Mouse (Mus musculus) olfactory bulb, adult 2 months (tissue): ENCODE data around the gene Tcl1b3. TPM values are rescaled to one million over a fixed set of nuclear protein-coding genes. Genes with fewer than 3 reads are reported as not detected.
"Not testable (repeated sequence)": the region's sequence is repeated elsewhere in the genome, so short reads cannot be mapped to it uniquely, and the experiment has no call there.

Source experiments
- H3K27ac ChIP-seq: fragments of 200-500 bp; 2 replicates; pipeline ENCODE4 v1.5.1; 2012; ENCODE audit warnings: low read depth, low read length; ENCODE audit not compliant: insufficient read depth
- H3K4me1 ChIP-seq: fragments of 200-500 bp; 2 replicates; pipeline ENCODE4 v1.6.1; 2012; ENCODE audit warnings: low read length; ENCODE audit not compliant: control insufficient read depth, insufficient read depth
- H3K4me3 ChIP-seq: fragments of 200-500 bp; 2 replicates; pipeline ENCODE4 v1.5.1; 2012; ENCODE audit warnings: mild to moderate bottlenecking, low read depth, low read length, moderate library complexity; ENCODE audit not compliant: insufficient read depth
- CTCF ChIP-seq: fragments of 200-500 bp; IDR thresholded peaks from 2 replicates; pipeline ENCODE4 v1.5.1; 2012; ENCODE audit warnings: low read depth, mild to moderate bottlenecking, low read length, moderate library complexity; ENCODE audit not compliant: insufficient read depth
- POLR2A ChIP-seq: fragments of 200-500 bp; IDR thresholded peaks from 2 replicates; pipeline ENCODE4 v1.6.1; 2012; ENCODE audit warnings: mild to moderate bottlenecking, low read depth, low read length, moderate library complexity; ENCODE audit not compliant: insufficient read depth
- WGBS: fragments of 180-500 bp; shearing (Covaris S2); methylation state at CpG from one replicate; pipeline ENCODE4 v1.1.7; 2018; 5-methylcytosine and 5-hydroxymethylcytosine counted together
- polyA plus RNA-seq: library from polyadenylated mRNA; stranded (reverse); fragments of >200 nt; gene quantifications from 2 replicates; pipeline ENCODE4 v1.2.4, GENCODE M21; 2012; ENCODE audit warnings: low replicate concordance; ENCODE audit not compliant: missing spikeins, insufficient read depth, insufficient read length

The Tcl1b3 gene
- not detected in 2 replicates for polyA plus RNA-seq

DNA sequence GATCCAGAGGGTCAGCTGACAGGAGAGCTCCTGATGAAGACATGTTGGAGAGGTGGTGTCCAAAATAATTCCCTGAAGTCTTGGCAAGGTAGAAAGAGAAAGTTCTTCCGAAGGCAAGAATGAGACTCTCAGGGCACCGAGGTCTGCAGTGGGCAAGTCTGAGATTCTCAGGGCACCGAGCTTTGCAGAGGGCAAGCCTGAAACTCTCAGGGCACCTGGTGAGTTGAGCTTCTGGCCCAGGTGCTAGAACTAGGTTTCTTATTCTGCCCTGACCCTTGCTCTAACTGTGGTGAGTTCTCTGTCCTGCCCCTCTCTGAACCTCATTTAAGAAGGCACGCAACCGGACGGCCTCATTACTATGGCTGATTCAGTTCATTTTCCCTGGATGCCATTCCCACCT lies at the start of gene Tcl1b3:
Gene Tcl1b3 (plus strand): TSS at position 301 of the 400 bp plus-strand sequence.
- H3K27ac ChIP-seq, H3K4me1 ChIP-seq, H3K4me3 ChIP-seq: not testable (repeated sequence)
- 96% methylated on average over 6 of the region's 6 CpGs for WGBS

DNA sequence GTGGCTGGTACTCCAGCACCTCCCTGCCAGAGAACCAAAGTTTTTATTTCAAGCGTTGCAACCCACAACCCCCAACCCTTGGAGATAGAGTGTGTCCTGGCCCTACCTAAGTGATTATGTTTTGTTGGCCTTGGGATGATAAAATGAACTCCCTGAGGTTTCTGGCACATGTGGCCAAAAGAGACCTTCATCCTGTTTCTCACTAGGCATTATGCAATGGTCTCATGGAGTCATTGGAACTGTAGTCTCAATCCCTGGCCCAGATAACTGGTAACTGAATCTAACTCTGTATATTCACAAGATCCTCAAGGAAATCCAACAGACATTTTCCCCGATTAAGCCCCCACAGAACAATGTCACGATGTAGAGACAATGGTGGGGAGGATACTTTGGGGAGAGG lies 47.7 kb upstream of the Tcl1b3 start:
- no peaks in the 10 kb centered on the region for H3K4me1 ChIP-seq
- TF ChIP-seq CTCF (no peak), POLR2A (no peak)
- WGBS = 94% methylated on average over 3 of the region's 3 CpGs
- no peak overlapping the region for H3K27ac ChIP-seq
- no peak overlapping the region for H3K4me3 ChIP-seq

DNA sequence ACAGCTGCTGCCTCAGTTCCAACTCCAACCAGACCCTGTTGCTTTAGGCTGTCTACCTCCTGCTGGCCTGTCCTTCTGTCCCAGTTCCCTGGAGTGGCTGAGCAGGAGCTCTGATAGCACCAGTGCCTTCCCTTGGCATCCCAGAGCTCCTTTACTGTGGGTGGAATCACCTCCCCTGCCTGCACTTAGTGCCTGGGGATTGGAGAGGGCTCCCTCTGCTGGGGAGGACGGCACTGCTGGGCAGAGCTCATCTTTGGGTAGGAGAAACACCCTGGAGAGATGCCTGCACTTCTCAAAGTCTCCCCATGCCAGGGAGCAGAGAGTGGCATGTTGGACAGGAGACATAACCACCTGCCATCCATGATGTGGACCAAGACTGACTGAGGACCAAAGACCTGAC lies 45.9 kb upstream of the Tcl1b3 start:
- H3K4me1 ChIP-seq, H3K27ac ChIP-seq, H3K4me3 ChIP-seq: not testable (repeated sequence)
- WGBS = 53% methylated on average over 1 of the region's 1 CpGs

DNA sequence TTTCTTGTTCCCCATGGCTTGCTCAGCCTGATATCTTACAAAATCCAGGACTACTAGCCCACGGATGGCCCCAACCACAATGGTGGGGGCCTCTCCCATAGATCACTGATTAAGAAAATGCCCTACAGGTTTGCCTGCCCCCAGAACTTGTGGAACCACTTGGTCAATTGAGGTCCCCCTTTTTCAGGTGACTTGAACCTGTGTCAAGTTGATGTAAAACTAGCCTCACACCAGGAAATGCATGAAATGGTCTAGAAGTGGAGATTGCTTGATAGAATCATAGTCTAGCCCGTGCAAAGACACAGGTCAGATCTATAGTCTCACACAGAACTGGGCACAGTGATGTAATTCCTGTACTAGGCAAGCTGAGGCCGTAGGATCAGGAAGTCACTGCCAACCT lies 45.1 kb upstream of the Tcl1b3 start, which contains the start of gene Tcl1b2:
Gene Tcl1b2 (plus strand): TSS at position 301 of the 400 bp plus-strand sequence.
- TF ChIP-seq POLR2A = no peak
- TF ChIP-seq CTCF = no peak
- 87% methylated on average over 3 of the region's 3 CpGs for WGBS
- no peaks in the 10 kb centered on the region for H3K4me1 ChIP-seq
- no peak within 1 kb of the TSS for H3K27ac ChIP-seq
- H3K4me3 ChIP-seq = no peak within 1 kb of the TSS

DNA sequence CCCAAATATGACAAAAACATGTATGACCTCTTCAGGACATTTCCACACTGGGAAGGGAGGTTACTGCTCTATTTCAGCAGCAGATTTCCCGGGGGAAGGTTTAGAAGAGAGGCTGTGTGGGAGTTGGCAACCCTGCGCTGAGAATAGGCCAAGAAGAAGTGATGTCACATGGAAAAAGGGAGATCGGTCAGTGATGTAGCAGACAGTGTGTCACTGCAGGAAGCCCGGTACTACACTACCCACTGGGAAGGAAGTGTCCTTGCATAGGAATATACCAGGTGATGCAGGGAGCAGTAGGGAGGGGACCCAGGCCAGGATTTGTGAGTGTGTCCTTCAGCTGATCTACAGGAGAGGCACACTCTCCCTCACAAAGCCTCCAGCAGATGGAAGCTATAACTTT lies 35.6 kb upstream of the Tcl1b3 start:
- not testable (repeated sequence) for H3K4me3 ChIP-seq, H3K27ac ChIP-seq, H3K4me1 ChIP-seq
- WGBS = 39% methylated on average over 4 of the region's 4 CpGs

DNA sequence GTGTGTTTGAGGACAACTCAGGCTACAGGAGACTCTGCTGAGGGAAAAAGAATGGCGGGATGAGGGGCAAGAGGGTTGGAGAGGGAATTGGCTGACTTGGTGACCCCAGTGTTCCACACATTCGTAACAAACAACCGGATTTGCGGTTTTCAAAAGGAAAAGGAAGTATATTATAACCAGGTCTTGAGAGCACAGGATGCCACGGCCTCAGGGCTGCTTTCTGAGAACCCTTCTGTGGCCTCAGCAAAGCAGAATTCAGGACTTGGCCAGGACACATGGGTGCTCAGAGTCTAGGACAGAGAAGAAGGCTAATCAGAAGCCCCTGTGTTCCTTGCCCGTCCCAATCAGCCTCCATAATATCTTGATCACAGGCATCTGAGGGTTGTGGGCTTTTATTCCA lies 32.0 kb upstream of the Tcl1b3 start:
- no peak for TF ChIP-seq CTCF
- no peak for TF ChIP-seq POLR2A
- no peaks in the 10 kb centered on the region for H3K4me1 ChIP-seq
- H3K27ac ChIP-seq = no peak overlapping the region
- H3K4me3 ChIP-seq = no peak overlapping the region
- WGBS = 84% methylated on average over 6 of the region's 6 CpGs

DNA sequence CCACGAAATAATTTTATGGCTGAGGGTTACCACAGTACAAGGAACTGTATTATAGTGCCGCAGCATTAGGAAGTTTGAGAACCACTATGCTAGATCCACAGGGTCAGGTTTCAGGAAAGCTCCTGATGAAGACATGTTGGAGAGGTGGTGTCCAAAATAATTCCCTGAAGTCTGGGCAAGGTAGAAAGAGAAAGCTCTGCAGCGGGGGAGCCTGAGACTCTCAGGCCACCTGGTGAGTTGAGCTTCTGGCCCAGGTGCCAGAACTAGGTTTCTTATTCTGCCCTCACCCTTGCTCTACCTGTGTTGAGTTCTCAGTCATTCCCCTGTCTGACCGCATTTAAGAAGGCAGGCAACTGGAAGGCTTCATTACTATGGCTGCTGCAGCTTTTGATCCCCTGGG lies 31.5 kb upstream of the Tcl1b3 start, which contains the start of gene Tcl1b1:
Gene Tcl1b1 (plus strand): TSS at position 301 of the 400 bp plus-strand sequence.
- Histone ChIP-seq H3K4me1 (no peaks in the 10 kb centered on the region), H3K27ac (no peak within 1 kb of the TSS), H3K4me3 (no peak within 1 kb of the TSS)
- TF ChIP-seq CTCF (no peak), POLR2A (no peak)
- WGBS = 87% methylated on average over 4 of the region's 4 CpGs

DNA sequence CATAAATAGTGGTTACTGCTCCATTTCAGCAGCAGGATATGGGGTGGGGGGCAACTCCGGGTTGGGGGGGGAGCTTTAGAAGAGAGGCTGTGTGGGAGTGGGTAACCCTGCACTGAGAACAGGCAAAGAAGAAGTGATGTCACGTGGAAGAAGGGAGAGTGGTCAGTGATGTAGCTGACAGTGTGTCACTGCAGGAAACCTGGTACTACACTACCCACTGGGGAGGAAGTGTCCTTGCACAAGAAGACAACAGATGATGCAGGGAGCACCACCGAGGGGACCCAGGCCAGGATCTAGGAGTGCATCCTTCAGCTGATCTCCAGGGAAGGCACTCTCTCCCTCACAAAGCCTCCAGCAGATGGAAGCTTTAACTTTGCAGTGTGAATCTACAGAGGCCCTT lies 24.1 kb upstream of the Tcl1b3 start:
- no peak overlapping the region for H3K4me3 ChIP-seq
- H3K4me1 ChIP-seq = no peaks in the 10 kb centered on the region
- TF ChIP-seq CTCF = no peak
- TF ChIP-seq POLR2A = no peak
- WGBS = 83% methylated on average over 3 of the region's 3 CpGs
- H3K27ac ChIP-seq = no peak overlapping the region

DNA sequence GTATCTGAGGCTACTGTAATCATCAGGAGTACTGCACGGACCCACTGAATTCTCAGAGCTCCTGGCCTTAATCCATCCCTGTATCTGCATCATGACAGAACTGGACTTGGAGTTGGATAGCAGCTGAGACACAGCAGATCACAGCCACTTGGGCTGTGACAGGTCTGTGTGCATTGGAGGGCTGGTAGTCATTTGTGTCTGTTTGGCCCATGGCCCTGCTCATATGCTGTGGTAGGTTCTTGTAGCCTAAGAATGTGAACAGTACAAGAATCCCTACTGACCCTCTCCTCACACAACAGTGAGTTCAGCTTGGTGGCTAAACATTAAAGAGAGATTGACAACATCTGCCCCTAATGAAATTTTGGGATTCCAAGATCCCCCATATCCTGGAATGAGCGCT lies 17.5 kb upstream of the Tcl1b3 start:
- 92% methylated on average over 2 of the region's 2 CpGs for WGBS
- H3K4me3 ChIP-seq = no peak overlapping the region
- H3K4me1 ChIP-seq = no peaks in the 10 kb centered on the region
- TF ChIP-seq CTCF (no peak), POLR2A (no peak)
- no peak overlapping the region for H3K27ac ChIP-seq

DNA sequence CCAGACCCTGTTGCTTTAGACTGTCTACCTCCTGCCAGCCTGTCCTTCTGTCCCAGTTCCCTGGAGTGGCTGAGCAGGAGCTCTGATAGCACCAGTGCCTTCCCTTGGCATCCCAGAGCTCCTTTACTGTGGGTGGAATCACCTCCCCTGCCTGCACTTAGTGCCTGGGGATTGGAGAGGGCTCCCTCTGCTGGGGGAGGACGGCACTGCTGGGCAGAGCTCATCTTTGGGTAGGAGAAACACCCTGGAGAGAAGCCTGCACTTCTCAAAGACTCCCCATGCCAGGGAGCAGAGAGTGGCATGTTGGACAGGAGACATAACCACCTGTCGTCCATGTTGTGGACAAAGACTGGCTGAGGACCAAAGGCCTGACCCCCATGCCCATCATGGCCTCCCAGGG lies 16.5 kb upstream of the Tcl1b3 start:
- WGBS = 32% methylated on average over 2 of the region's 2 CpGs
- H3K27ac ChIP-seq, H3K4me1 ChIP-seq, H3K4me3 ChIP-seq: not testable (repeated sequence)

DNA sequence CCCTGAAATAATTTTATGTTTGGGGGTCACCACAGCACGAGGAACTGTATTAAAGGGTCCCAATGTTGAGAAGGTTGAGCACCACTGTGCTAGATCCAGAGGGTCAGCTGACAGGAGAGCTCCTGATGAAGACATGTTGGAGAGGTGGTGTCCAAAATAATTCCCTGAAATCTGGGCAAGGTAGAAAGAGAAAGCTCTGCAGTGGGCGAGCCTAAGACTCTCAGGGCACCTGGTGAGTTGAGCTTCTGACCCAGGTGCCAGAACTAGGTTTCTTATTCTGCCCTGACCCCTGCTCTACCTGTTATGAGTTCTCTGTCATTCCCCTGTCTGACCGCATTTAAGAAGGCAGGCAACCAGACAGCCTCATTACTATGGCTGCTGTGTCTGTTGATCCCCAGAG lies 14.8 kb upstream of the Tcl1b3 start, which contains the start of gene Tcl1b5:
Gene Tcl1b5 (plus strand): TSS at position 301 of the 400 bp plus-strand sequence.
- 79% methylated on average over 3 of the region's 3 CpGs for WGBS
- H3K4me1 ChIP-seq, H3K27ac ChIP-seq, H3K4me3 ChIP-seq: not testable (repeated sequence)

DNA sequence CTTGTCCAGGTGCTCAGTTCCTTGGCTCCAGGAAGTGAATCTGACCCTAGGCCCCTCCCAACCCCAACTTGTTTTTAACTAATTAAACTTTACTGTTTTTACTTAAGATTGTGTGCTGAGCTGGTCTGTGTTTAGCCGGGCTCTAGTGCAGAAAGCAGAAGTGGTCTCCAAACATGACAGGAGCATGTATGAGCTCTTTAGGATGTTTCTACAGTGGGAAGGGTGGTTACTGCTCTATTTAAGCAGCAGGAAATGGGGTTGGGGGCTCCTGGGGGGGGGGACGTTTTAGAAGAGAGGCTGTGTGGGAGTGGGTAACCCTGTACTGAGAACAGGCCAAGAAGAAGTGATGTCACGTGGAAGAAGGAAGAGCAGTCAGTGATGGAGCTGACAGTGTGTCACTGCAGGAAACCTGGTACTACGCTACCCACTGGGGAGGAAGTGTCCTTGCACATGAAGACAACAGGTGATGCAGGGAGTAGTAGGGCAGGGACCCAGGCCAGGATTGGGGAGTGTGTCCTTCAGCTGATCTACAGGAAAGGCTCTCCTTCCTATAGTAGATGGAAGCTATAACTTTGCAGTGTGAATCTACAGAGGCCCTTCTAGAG lies 9.7 kb upstream of the Tcl1b3 start:
- H3K4me1 ChIP-seq, H3K4me3 ChIP-seq: not testable (repeated sequence)
- 76% methylated on average over 4 of the region's 4 CpGs for WGBS

DNA sequence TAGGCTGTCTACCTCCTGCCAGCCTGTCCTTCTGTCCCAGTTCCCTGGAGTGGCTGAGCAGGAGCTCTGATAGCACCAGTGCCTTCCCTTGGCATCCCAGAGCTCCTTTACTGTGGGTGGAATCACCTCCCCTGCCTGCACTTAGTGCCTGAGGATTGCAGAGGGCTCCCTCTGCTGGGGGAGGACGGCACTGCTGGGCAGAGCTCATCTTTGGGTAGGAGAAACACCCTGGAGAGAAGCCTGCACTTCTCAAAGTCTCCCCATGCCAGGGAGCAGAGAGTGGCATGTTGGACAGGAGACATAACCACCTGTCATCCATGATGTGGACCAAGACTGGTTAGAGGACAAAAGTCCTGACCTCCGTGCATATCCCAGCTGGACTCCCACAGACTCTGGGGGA lies 1.9 kb upstream of the Tcl1b3 start:
- H3K4me1 ChIP-seq, H3K4me3 ChIP-seq, H3K27ac ChIP-seq: not testable (repeated sequence)
- 43% methylated on average over 2 of the region's 2 CpGs for WGBS

More for the DNA sequence above, 9.7 kb upstream of the Tcl1b3 start:
- H3K27ac ChIP-seq = not testable (repeated sequence)

DNA sequence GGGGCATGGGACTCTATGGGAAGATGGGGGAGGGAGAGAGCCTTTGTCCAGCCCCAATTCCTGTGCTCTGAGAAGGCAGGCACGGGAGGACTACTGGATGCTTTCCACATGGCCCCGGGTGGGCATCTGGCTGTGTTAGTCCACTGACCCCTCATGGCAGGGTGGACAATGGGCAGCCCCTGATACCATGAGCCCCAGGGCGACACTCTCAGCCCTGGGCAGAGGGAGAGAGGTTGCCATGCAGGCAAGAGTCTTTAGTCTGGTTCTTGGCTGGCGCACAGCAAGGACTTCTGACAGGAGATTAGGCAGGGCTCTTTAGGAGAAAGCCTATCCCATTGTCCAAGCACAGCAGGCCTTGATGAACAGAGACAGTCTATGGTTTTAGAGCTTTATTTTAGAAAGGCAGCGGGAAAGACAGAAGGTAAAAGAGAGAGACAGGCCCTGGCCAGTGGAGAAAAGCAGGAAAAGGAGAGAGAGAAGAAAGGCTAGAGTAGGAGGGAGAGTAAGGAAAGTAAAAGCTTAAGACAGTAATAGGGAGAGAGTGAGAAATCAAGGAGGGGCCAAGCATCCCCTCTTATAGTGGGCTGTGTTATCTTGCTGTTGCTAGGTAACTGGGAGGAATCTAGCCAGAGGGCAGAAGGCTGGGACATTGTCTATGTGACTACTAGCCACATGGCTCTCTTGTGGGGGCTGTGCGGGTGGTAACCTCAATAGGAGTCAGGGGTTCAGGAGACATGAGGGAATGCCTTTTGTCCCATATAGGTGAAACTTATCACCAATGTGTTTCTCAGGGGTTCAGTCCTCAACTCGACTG lies 9.0 kb downstream of the Tcl1b3 start:
- WGBS = 49% methylated on average over 7 of the region's 7 CpGs
- H3K4me1 ChIP-seq, H3K27ac ChIP-seq, H3K4me3 ChIP-seq: not testable (repeated sequence)
